ENCODE assay signal across 25 mouse cellular contexts in genomic region chr16:44968113-44968512, GRCm38 (mm10). TPM values are rescaled to one million over a fixed set of nuclear protein-coding genes. Genes with fewer than 3 reads are reported as not detected.
A peak's percentile ranks its signal among the peaks of the same experiment; 100 is the strongest.
DNase-seq lines count a peak whose midpoint lies in the region; ATAC-seq and TF ChIP-seq lines count a peak whose summit lies in the region.
"Had no signal": no experiment of that assay in that cellular context is flagged by ENCODE, and none has a peak within 500 bp of the region (broad histone marks: within the 10 kb centered on the region; RNA-seq: fewer than 3 reads in every experiment).

No protein-coding gene starts in this region.

- peak; percentile 96 for ATAC-seq in cerebellum, adult (ENCODE audit: insufficient number of reproducible peaks, low FRiP score, low TSS enrichment)
- ATAC-seq in forebrain, embryonic 16.5 days = no peak
- ATAC-seq: CD4-positive, CD25-positive, alpha-beta regulatory T cell, adult 4 months; forebrain, embryonic 14.5 days; intestine, embryonic 15.5 days had no signal

- H3K36me3 ChIP-seq in forebrain, embryonic 16.5 days (ENCODE audit: control insufficient read depth, insufficient read depth) = no peaks in the 10 kb centered on the region
- H3K36me3 ChIP-seq: embryonic facial prominence, embryonic 15.5 days; forebrain, embryonic 10.5 days; G1E; heart, embryonic 12.5 days; hindbrain, embryonic 10.5 days; intestine, embryonic 15.5 days had no signal

- no peaks in the 10 kb centered on the region for H3K9me3 ChIP-seq in forebrain, embryonic 16.5 days (ENCODE audit: control insufficient read depth, low read length)
- H3K9me3 ChIP-seq: embryonic facial prominence, embryonic 15.5 days; forebrain, embryonic 10.5 days; G1E; heart, embryonic 12.5 days; hindbrain, embryonic 10.5 days; intestine, embryonic 15.5 days had no signal

- peaks cover 3% of the 10 kb centered on the region; the same call in 1 of the 2 replicates for H3K4me1 ChIP-seq in cerebellum, adult 2 months (ENCODE audit: control insufficient read depth, insufficient read depth, low read length)
- no peaks in the 10 kb centered on the region for H3K4me1 ChIP-seq in forebrain, embryonic 16.5 days (replicated peaks; ENCODE audit: control insufficient read depth, insufficient read depth, low read length)
- H3K4me1 ChIP-seq: embryonic facial prominence, embryonic 15.5 days; forebrain, embryonic 10.5 days; heart, embryonic 12.5 days; hindbrain, embryonic 10.5 days had no signal

- H3K9ac ChIP-seq in forebrain, embryonic 16.5 days (replicated peaks; ENCODE audit: low read depth, low read length) = no peak overlapping the region
- H3K9ac ChIP-seq: embryonic facial prominence, embryonic 15.5 days; heart, embryonic 12.5 days; hindbrain, embryonic 14.5 days; intestine, embryonic 15.5 days had no signal

- 29% methylated on average over 3 of the region's 3 CpGs for WGBS in cerebellum, adult 2 months
- WGBS in forebrain, embryonic 16.5 days = 93% methylated on average over 3 of the region's 3 CpGs

- DNase-seq in cerebellum, postnatal 4 days (ENCODE audit: low spot score in 2 of 2) = no peak
- peak; percentile 92 for DNase-seq in brain, adult 2 months (ENCODE audit: low read depth, low spot score)
- DNase-seq in cerebellum, adult 2 months = peak; percentile 56 to 77
- DNase-seq in cerebellum, postnatal 10 days = peak; percentile 42 to 50
- no peak for DNase-seq in embryo, embryonic 10.5 days (ENCODE audit: low spot score)
- no peak for DNase-seq in frontal cortex, adult 2 months (ENCODE audit: extremely low spot score in 1 of 2, low spot score in 1 of 2)
- DNase-seq: adrenal gland, postnatal 10 days; B cell, adult 2 months; embryo, embryonic 11 days; gastrocnemius, postnatal 10 days; heart, adult 2 months; kidney, adult 18-20 months had no signal

- TF ChIP-seq CTCF in cerebellum, adult 2 months (IDR thresholded peaks at IDR 0.05; ENCODE audit: borderline replicate concordance, insufficient read depth, low read depth, low read length) = no peak

- H3K27ac ChIP-seq in cerebellum, adult 2 months (ENCODE audit: insufficient read depth, low read length) = no peak overlapping the region
- no peak overlapping the region for H3K27ac ChIP-seq in forebrain, embryonic 16.5 days (ENCODE audit: low read length)
- H3K27ac ChIP-seq: embryonic facial prominence, embryonic 15.5 days; forebrain, embryonic 10.5 days; heart, adult 2 months; hindbrain, embryonic 10.5 days; hindbrain, embryonic 14.5 days; intestine, embryonic 15.5 days had no signal

- TF ChIP-seq POLR2A in cerebellum, adult 2 months (IDR thresholded peaks at IDR 0.05; ENCODE audit: borderline replicate concordance, insufficient read depth, low read length) = no peak

- H3K27me3 ChIP-seq in cerebellum, adult 2 months (ENCODE audit: control insufficient read depth, insufficient read depth, low read length) = no peaks in the 10 kb centered on the region
- no peaks in the 10 kb centered on the region for H3K27me3 ChIP-seq in forebrain, embryonic 16.5 days (replicated peaks; ENCODE audit: control insufficient read depth, insufficient read depth, low read length)
- H3K27me3 ChIP-seq: embryonic facial prominence, embryonic 15.5 days; heart, embryonic 12.5 days; intestine, embryonic 15.5 days had no signal

- no peak overlapping the region for H3K4me3 ChIP-seq in cerebellum, adult 2 months (replicated peaks; ENCODE audit: insufficient read depth, low read depth, low read length)
- H3K4me3 ChIP-seq in forebrain, embryonic 16.5 days (replicated peaks; ENCODE audit: low read length) = no peak overlapping the region
- H3K4me3 ChIP-seq: embryonic facial prominence, embryonic 15.5 days; erythroblast, embryonic 14.5 days; forebrain, embryonic 10.5 days; heart, adult 2 months; heart, embryonic 12.5 days; hindbrain, embryonic 10.5 days; intestine, embryonic 15.5 days had no signal

- H3K4me2 ChIP-seq in forebrain, embryonic 16.5 days (ENCODE audit: low read length) = no peak overlapping the region
- H3K4me2 ChIP-seq: embryonic facial prominence, embryonic 15.5 days; heart, embryonic 12.5 days; hindbrain, embryonic 14.5 days; intestine, embryonic 15.5 days had no signal

RNA-seq across cellular contexts. Expression of gene Cd200r3, which starts 24.6 kb away (rescaled TPM):
- polyA plus RNA-seq in cerebellum, adult 2 months (2012; rRNA removed) = not detected in 2 replicates
- polyA plus RNA-seq in frontal cortex, adult 2 months (2012; rRNA removed) = not detected in 2 replicates
- polyA plus RNA-seq in forebrain, embryonic 16.5 days (2015; fragmentation: Nextera tagmentation; extraction: Ambion mirVana) = not detected in 2 replicates
- polyA plus RNA-seq: embryonic facial prominence, embryonic 11.5 days; erythroblast, embryonic 14.5 days; forebrain, embryonic 10.5 days; forebrain, embryonic 14.5 days; heart, adult 2 months; hindbrain, embryonic 10.5 days; hindbrain, embryonic 14.5 days had no signal

Comparison
In these comparisons a context has a peak if more than half of its experiments do, and no peak if none do; other contexts are left out.
1. DNase-seq: peak in brain, adult 2 months (single experiment), cerebellum, adult 2 months (2 of 2) and cerebellum, postnatal 10 days (2 of 2); none in cerebellum, postnatal 4 days (0 of 2), embryo, embryonic 10.5 days (single experiment) and frontal cortex, adult 2 months (0 of 2).